19 mouse cellular contexts compared by ENCODE assay signal in the genomic region with DNA sequence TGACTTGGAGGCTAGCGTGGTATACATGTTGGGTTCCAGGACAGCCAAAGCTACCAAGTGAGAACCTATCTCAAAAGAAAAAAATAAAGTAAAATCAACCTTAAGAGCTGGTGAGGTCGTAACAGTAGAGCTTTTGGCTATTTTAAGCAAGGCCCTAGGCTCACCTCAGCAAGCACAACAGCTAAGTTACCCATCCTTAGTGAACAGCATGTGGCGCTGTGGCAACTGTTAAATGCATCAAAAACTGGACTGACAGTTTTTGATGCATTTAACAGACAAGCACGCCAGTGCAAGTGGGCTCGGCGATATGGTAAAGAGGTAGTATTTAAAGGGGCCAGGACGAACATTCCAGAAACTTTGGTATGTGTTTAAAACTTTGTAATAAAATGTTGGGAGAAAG. TPM values are rescaled to one million over a fixed set of nuclear protein-coding genes. Genes with fewer than 3 reads are reported as not detected.
DNase-seq lines count a peak whose midpoint lies in the region; ATAC-seq and TF ChIP-seq lines count a peak whose summit lies in the region.
"Had no signal": no experiment of that assay in that cellular context is flagged by ENCODE, and none has a peak within 500 bp of the region (broad histone marks: within the 10 kb centered on the region; RNA-seq: fewer than 3 reads in every experiment).

No protein-coding gene starts in this region.

- H3K9me3 ChIP-seq in heart, embryonic 10.5 days, result no peaks in the 10 kb centered on the region
- no peaks in the 10 kb centered on the region for H3K9me3 ChIP-seq in liver, embryonic 12.5 days (replicated peaks)
- H3K9me3 ChIP-seq in limb, embryonic 14.5 days (ENCODE audit: control insufficient read depth, low read length), result no peaks in the 10 kb centered on the region
- H3K9me3 ChIP-seq in hindbrain, postnatal 0 days (ENCODE audit: low read length), result no peaks in the 10 kb centered on the region
- H3K9me3 ChIP-seq: forebrain, embryonic 13.5 days; heart, embryonic 13.5 days; kidney, embryonic 15.5 days had no signal

- TF ChIP-seq CTCF in heart, adult 2 months (IDR thresholded peaks at IDR 0.05), result peak; percentile 54
- no peak for TF ChIP-seq CTCF in hindbrain, postnatal 0 days (IDR thresholded peaks at IDR 0.05; ENCODE audit: low read depth)

- no peak overlapping the region for H3K4me2 ChIP-seq in liver, embryonic 12.5 days
- peak overlapping the region; percentile 34; the same call in 1 of the 2 replicates for H3K4me2 ChIP-seq in limb, embryonic 14.5 days (replicated peaks; ENCODE audit: low read depth, low read length, severe bottlenecking)
- H3K4me2 ChIP-seq in hindbrain, postnatal 0 days (ENCODE audit: low read depth, low read length), result no peak overlapping the region
- H3K4me2 ChIP-seq: forebrain, embryonic 13.5 days; heart, embryonic 13.5 days; kidney, embryonic 15.5 days had no signal

- peaks cover 10% of the 10 kb centered on the region for H3K4me1 ChIP-seq in heart, adult 2 months (ENCODE audit: control insufficient read depth, insufficient read depth, low read length)
- H3K4me1 ChIP-seq in heart, embryonic 10.5 days, result peaks cover 38% of the 10 kb centered on the region
- H3K4me1 ChIP-seq in liver, embryonic 12.5 days, result peaks cover 75% of the 10 kb centered on the region
- H3K4me1 ChIP-seq in limb, embryonic 14.5 days (ENCODE audit: control insufficient read depth, insufficient read depth, low read length), result peaks cover 42% of the 10 kb centered on the region
- peaks cover 11% of the 10 kb centered on the region; the same call in 1 of the 2 replicates for H3K4me1 ChIP-seq in hindbrain, postnatal 0 days (ENCODE audit: insufficient read depth, low read length)

- intact Hi-C loops in heart, adult 2 months (cut with DNase I), result loop anchor here (2.0 kb wide), 1 partner anchor 14 kb away; no protein-coding TSS in a partner anchor

- peaks cover 30% of the 10 kb centered on the region for H3K36me3 ChIP-seq in heart, adult 2 months (ENCODE audit: control insufficient read depth, insufficient read depth, low read length)
- H3K36me3 ChIP-seq in heart, embryonic 10.5 days, result no peaks in the 10 kb centered on the region
- no peaks in the 10 kb centered on the region for H3K36me3 ChIP-seq in liver, embryonic 12.5 days
- H3K36me3 ChIP-seq in limb, embryonic 14.5 days (ENCODE audit: control insufficient read depth, insufficient read depth, low read length), result no peaks in the 10 kb centered on the region
- H3K36me3 ChIP-seq in splenic B cell, adult 2 months (ENCODE audit: control insufficient read depth, insufficient read depth, low read length, poor library complexity, severe bottlenecking), result no peaks in the 10 kb centered on the region
- no peaks in the 10 kb centered on the region for H3K36me3 ChIP-seq in hindbrain, postnatal 0 days (ENCODE audit: insufficient read depth, low read length)
- H3K36me3 ChIP-seq: heart, embryonic 13.5 days; kidney, embryonic 15.5 days had no signal

- H3K27me3 ChIP-seq in heart, adult 2 months (ENCODE audit: control insufficient read depth, insufficient read depth, low read length), result no peaks in the 10 kb centered on the region
- H3K27me3 ChIP-seq in heart, embryonic 10.5 days (ENCODE audit: insufficient read depth, poor library complexity, severe bottlenecking), result no peaks in the 10 kb centered on the region
- H3K27me3 ChIP-seq in liver, embryonic 12.5 days (replicated peaks), result no peaks in the 10 kb centered on the region
- no peaks in the 10 kb centered on the region for H3K27me3 ChIP-seq in limb, embryonic 14.5 days (ENCODE audit: control insufficient read depth, insufficient read depth, low read length)
- no peaks in the 10 kb centered on the region for H3K27me3 ChIP-seq in splenic B cell, adult 2 months (ENCODE audit: control insufficient read depth, insufficient read depth, low read length, poor library complexity, severe bottlenecking)
- H3K27me3 ChIP-seq in hindbrain, postnatal 0 days (ENCODE audit: insufficient read depth, low read length), result no peaks in the 10 kb centered on the region
- H3K27me3 ChIP-seq: forebrain, embryonic 13.5 days; heart, embryonic 13.5 days; kidney, embryonic 15.5 days; Patski had no signal

- TF ChIP-seq POLR2A in heart, adult 2 months (IDR thresholded peaks at IDR 0.05; ENCODE audit: insufficient read depth, low read depth, low read length), result no peak
- TF ChIP-seq POLR2A in limb, embryonic 14.5 days (IDR thresholded peaks at IDR 0.05; ENCODE audit: borderline replicate concordance, extremely low read depth, insufficient read depth, insufficient read length), result no peak

- TF ChIP-seq EP300 in heart, adult 2 months (IDR thresholded peaks at IDR 0.05; ENCODE audit: insufficient read depth, low read depth, low read length), result no peak

- no peak overlapping the region for H3K9ac ChIP-seq in heart, adult 2 months (ENCODE audit: low read depth, low read length)
- no peak overlapping the region for H3K9ac ChIP-seq in liver, embryonic 12.5 days
- H3K9ac ChIP-seq in limb, embryonic 14.5 days (ENCODE audit: low read depth, low read length, severe bottlenecking), result no peak overlapping the region
- no peak overlapping the region for H3K9ac ChIP-seq in hindbrain, postnatal 0 days (replicated peaks; ENCODE audit: low read length)
- H3K9ac ChIP-seq: forebrain, embryonic 13.5 days; heart, embryonic 13.5 days; kidney, embryonic 15.5 days had no signal

- peaks cover 11% of the 10 kb centered on the region for H3K79me2 ChIP-seq in heart, adult 2 months (replicated peaks; ENCODE audit: control insufficient read depth, insufficient read depth, low read length)

- DNase-seq in heart, adult 2 months, result no peak
- no peak for DNase-seq in heart, embryonic 10.5 days (ENCODE audit: low spot score)
- no peak for DNase-seq in liver
- DNase-seq in limb, embryonic 14.5 days (ENCODE audit: low spot score), result peak; percentile 51
- peak; percentile 41 for DNase-seq in splenic B cell, adult 2 months (ENCODE audit: low read depth, low spot score)
- DNase-seq in hindbrain, postnatal 0 days (ENCODE audit: low spot score), result no peak
- DNase-seq in embryo, embryonic 10.5 days (ENCODE audit: low spot score), result no peak
- DNase-seq: adrenal gland, postnatal 36 days; cerebellum, adult 9-10 months; lung, adult 18-20 months; lung, postnatal 4 days; thymus, adult 18-20 months had no signal

- ATAC-seq in liver, embryonic 12.5 days, result no peak
- no peak for ATAC-seq in limb, embryonic 14.5 days (ENCODE audit: low FRiP score, low read depth)
- ATAC-seq in hindbrain, postnatal 0 days, result no peak
- ATAC-seq: forebrain, embryonic 13.5 days; inflammation-experienced regulatory T-cells, adult 6 months; midbrain, embryonic 16.5 days; Patski had no signal

- no peak overlapping the region for H3K4me3 ChIP-seq in heart, adult 2 months
- no peak overlapping the region for H3K4me3 ChIP-seq in heart, embryonic 10.5 days
- H3K4me3 ChIP-seq in liver, embryonic 12.5 days, result no peak overlapping the region
- H3K4me3 ChIP-seq in limb, embryonic 14.5 days (replicated peaks; ENCODE audit: low read length), result no peak overlapping the region
- H3K4me3 ChIP-seq in hindbrain, postnatal 0 days (ENCODE audit: low read length), result no peak overlapping the region
- H3K4me3 ChIP-seq: forebrain, embryonic 13.5 days; heart, embryonic 13.5 days; kidney, embryonic 15.5 days had no signal

- H3K27ac ChIP-seq in heart, adult 2 months, result no peak overlapping the region
- no peak overlapping the region for H3K27ac ChIP-seq in heart, embryonic 10.5 days
- peak overlapping the region; percentile 11; the same call in 1 of the 2 replicates for H3K27ac ChIP-seq in liver, embryonic 12.5 days
- peak overlapping the region; percentile 53 for H3K27ac ChIP-seq in limb, embryonic 14.5 days (replicated peaks; ENCODE audit: low read depth, low read length)
- H3K27ac ChIP-seq in hindbrain, postnatal 0 days, result no peak overlapping the region
- H3K27ac ChIP-seq: forebrain, embryonic 13.5 days; heart, embryonic 13.5 days; kidney, embryonic 15.5 days had no signal

- whole genome bisulfite sequencing in heart, adult 2 months, result 25% methylated on average over 7 of the region's 7 CpGs
- 76% methylated on average over 7 of the region's 7 CpGs for WGBS in heart, embryonic 10.5 days
- 64% methylated on average over 7 of the region's 7 CpGs for WGBS in liver, embryonic 12.5 days (ENCODE audit: insufficient replicate concordance)
- WGBS in limb, embryonic 14.5 days, result 33% methylated on average over 7 of the region's 7 CpGs
- 79% methylated on average over 7 of the region's 7 CpGs for WGBS in hindbrain, postnatal 0 days

RNA-seq across cellular contexts. Expression of a gene that starts 5.2 kb away (rescaled TPM):
- total RNA-seq in heart, adult 2 months (2021), result 10 to 100 TPM; 40.2 to 44.9 TPM
- 27.7 and 34.5 TPM in 2 replicates for polyA plus RNA-seq in heart, adult 2 months (2012; rRNA removed)
- polyA plus RNA-seq in heart, embryonic 10.5 days (2016; fragmentation: Nextera tagmentation; extraction: Ambion mirVana), result 60.3 and 69.0 TPM in 2 replicates
- 36.1 and 37.7 TPM in 2 replicates for polyA plus RNA-seq in liver, embryonic 12.5 days (2016; fragmentation: Nextera tagmentation; extraction: Ambion mirVana)
- polyA plus RNA-seq in limb, embryonic 14.5 days (2012; rRNA removed), result 64.0 and 71.4 TPM in 2 replicates
- polyA plus RNA-seq in limb, embryonic 14.5 days (2014; fragmentation: Nextera tagmentation; extraction: Ambion mirVana), result 88.8 and 96.5 TPM in 2 replicates
- total RNA-seq in hindbrain, postnatal 0 days (2014; rRNA removed), result 28.8 and 37.9 TPM in 2 replicates
- polyA plus RNA-seq in hindbrain, postnatal 0 days (2015; fragmentation: Nextera tagmentation; extraction: Ambion mirVana), result 81.3 and 86.0 TPM in 2 replicates

RNA-seq across cellular contexts. Expression of a gene that starts 24.1 kb away (rescaled TPM):
- total RNA-seq in heart, adult 2 months (2021), result 10 to 100 TPM; 10.9 to 11.3 TPM
- 6.9 and 7.7 TPM in 2 replicates for polyA plus RNA-seq in heart, adult 2 months (2012; rRNA removed)
- 46.4 and 59.4 TPM in 2 replicates for polyA plus RNA-seq in heart, embryonic 10.5 days (2016; fragmentation: Nextera tagmentation; extraction: Ambion mirVana)
- polyA plus RNA-seq in liver, embryonic 12.5 days (2016; fragmentation: Nextera tagmentation; extraction: Ambion mirVana), result 78.8 and 79.3 TPM in 2 replicates
- 45.2 and 50.2 TPM in 2 replicates for polyA plus RNA-seq in limb, embryonic 14.5 days (2012; rRNA removed)
- polyA plus RNA-seq in limb, embryonic 14.5 days (2014; fragmentation: Nextera tagmentation; extraction: Ambion mirVana), result 36.5 and 39.2 TPM in 2 replicates
- total RNA-seq in hindbrain, postnatal 0 days (2014; rRNA removed), result 27.5 and 29.4 TPM in 2 replicates
- 36.7 and 38.3 TPM in 2 replicates for polyA plus RNA-seq in hindbrain, postnatal 0 days (2015; fragmentation: Nextera tagmentation; extraction: Ambion mirVana)

Comparison
In these comparisons a context has a peak if more than half of its experiments do, and no peak if none do; other contexts are left out.
1. DNase-seq: peak in limb, embryonic 14.5 days (single experiment) and splenic B cell, adult 2 months (single experiment); none in heart, adult 2 months (0 of 2), heart, embryonic 10.5 days (single experiment), liver (single experiment), hindbrain, postnatal 0 days (single experiment) and embryo, embryonic 10.5 days (single experiment).
2. H3K27ac ChIP-seq: peak in liver, embryonic 12.5 days (single experiment) and limb, embryonic 14.5 days (single experiment); none in heart, adult 2 months (single experiment), heart, embryonic 10.5 days (single experiment) and hindbrain, postnatal 0 days (single experiment).